Mouse (Mus musculus) kidney, adult 8-10 months (tissue): Measurements from ENCODE around the gene Cldn24.
A peak's percentile ranks its signal among the peaks of the same experiment; 100 is the strongest.
"Not testable (repeated sequence)": the region's sequence is repeated elsewhere in the genome, so short reads cannot be mapped to it uniquely, and the experiment has no call there.

Experiments
- DNase-seq, 2 experiments: peaks; one replicate each; pipeline ENCODE4 v3.0.0; 2022

Cldn24 gene

GRCm38 (mm10) chr8:47821843-47822242, at the start of gene Cldn24:
Gene Cldn24 (plus strand): TSS chr8:47822143.
- no peak for DNase-seq

- no peak for DNase-seq
Measured at GRCm38 (mm10) chr8:47772986-47773385, 49.0 kb upstream of the Cldn24 start.

- no peak for DNase-seq
Measured at GRCm38 (mm10) chr8:47777415-47777814, 44.5 kb upstream of the Cldn24 start.

GRCm38 (mm10) chr8:47779589-47779988, 42.4 kb upstream of the Cldn24 start:
- DNase-seq: peak; percentile 14 to 50

- peak in 1 of 2 experiments; percentile 53 for DNase-seq
Measured at GRCm38 (mm10) chr8:47781881-47782280, 40.1 kb upstream of the Cldn24 start.

- no peak for DNase-seq
Measured at GRCm38 (mm10) chr8:47783544-47783943, 38.4 kb upstream of the Cldn24 start.

- no peak for DNase-seq
Measured at GRCm38 (mm10) chr8:47783944-47784343, 38.0 kb upstream of the Cldn24 start.

- no peak for DNase-seq
Measured at GRCm38 (mm10) chr8:47784436-47784835, 37.5 kb upstream of the Cldn24 start.

- DNase-seq: no peak
Measured at GRCm38 (mm10) chr8:47786323-47786722, 35.6 kb upstream of the Cldn24 start.

- no peak for DNase-seq
Measured at GRCm38 (mm10) chr8:47787705-47788104, 34.2 kb upstream of the Cldn24 start.

GRCm38 (mm10) chr8:47791986-47792385, 30.0 kb upstream of the Cldn24 start:
- no peak for DNase-seq

- DNase-seq: no peak
Measured at GRCm38 (mm10) chr8:47799438-47799837, 22.5 kb upstream of the Cldn24 start.

- no peak for DNase-seq
Measured at GRCm38 (mm10) chr8:47802349-47802748, 19.6 kb upstream of the Cldn24 start.

- no peak for DNase-seq
Measured at GRCm38 (mm10) chr8:47804262-47804661, 17.7 kb upstream of the Cldn24 start.

GRCm38 (mm10) chr8:47809970-47810665, 11.8 kb upstream of the Cldn24 start:
- no peak for DNase-seq

- no peak for DNase-seq
Measured at GRCm38 (mm10) chr8:47810666-47811015, 11.3 kb upstream of the Cldn24 start.

- DNase-seq: no peak
Measured at GRCm38 (mm10) chr8:47811221-47811620, 10.7 kb upstream of the Cldn24 start.

- DNase-seq: no peak
Measured at GRCm38 (mm10) chr8:47819034-47819433, 2.9 kb upstream of the Cldn24 start.

GRCm38 (mm10) chr8:47820914-47821772, 800 bp upstream of the Cldn24 start:
- DNase-seq: peak in 1 of 2 experiments; percentile 34

GRCm38 (mm10) chr8:47822541-47822940, 598 bp downstream of the Cldn24 start:
- DNase-seq: not testable (repeated sequence)

GRCm38 (mm10) chr8:47823777-47824176, 1.8 kb downstream of the Cldn24 start:
- DNase-seq: no peak

- no peak for DNase-seq
Measured at GRCm38 (mm10) chr8:47824182-47824581, 2.2 kb downstream of the Cldn24 start, which contains the start of gene Cldn22. Gene Cldn22 (plus strand): TSS chr8:47824482.

GRCm38 (mm10) chr8:47825596-47825995, 3.7 kb downstream of the Cldn24 start:
- no peak for DNase-seq

GRCm38 (mm10) chr8:47826911-47827310, 5.0 kb downstream of the Cldn24 start:
- DNase-seq: no peak
